Mouse (Mus musculus): ENCODE data around the gene Igsf9. TPM values are rescaled to one million over a fixed set of nuclear protein-coding genes. Genes with fewer than 3 reads are reported as not detected.
A peak's percentile ranks its signal among the peaks of the same experiment; 100 is the strongest.

Igsf9 gene
- polyA plus RNA-seq, 1 experiment from 2014 or later = 83.2 TPM

GRCm38 (mm10) chr1:172520576-172521440 is 39.2 kb downstream of the Igsf9 start, which contains the start of gene Cfap45:
Gene Cfap45, plus strand, starts transcription at chr1:172520801.
- Histone ChIP-seq H3K36me3 (no peaks in the 10 kb centered on the region), H3K27me3 (no peaks in the 10 kb centered on the region), H3K27ac (no peak within 1 kb of the TSS), H3K4me3 (peak within 1 kb of the TSS; percentile 42), H3K4me1 (peaks cover 25% of the 10 kb centered on the region), H3K9me3 (0 out of 2 replicates have a peak, but pooled peaks cover 6% of the 10 kb centered on the region), H3K4me2 (peak within 1 kb of the TSS; percentile 58), H3K9ac (0 out of 2 replicates have a peak within 1 kb of the TSS, but pooled peaks have one; percentile 41)
- 3% methylated on average over 28 of the region's 28 CpGs for WGBS
- peak; percentile 58; the same call in 1 of the 2 replicates for ATAC-seq (ENCODE audit: insufficient number of reproducible peaks, insufficient read depth, low FRiP score, low TSS enrichment, low read depth)

GRCm38 (mm10) chr1:172522524-172522923 is 40.9 kb downstream of the Igsf9 start:
- peaks cover 9% of the 10 kb centered on the region; the same call in 1 of the 2 replicates for H3K27me3 ChIP-seq
- WGBS = 66% methylated on average over 7 of the region's 7 CpGs
- H3K9me3 ChIP-seq = 0 out of 2 replicates have a peak, but pooled peaks cover under 1% of the 10 kb centered on the region
- no peak overlapping the region for H3K4me2 ChIP-seq
- H3K4me3 ChIP-seq = no peak overlapping the region
- H3K27ac ChIP-seq = peak overlapping the region; percentile 29; the same call in 1 of the 2 replicates
- no peak overlapping the region for H3K9ac ChIP-seq
- ATAC-seq (ENCODE audit: insufficient number of reproducible peaks, insufficient read depth, low FRiP score, low TSS enrichment, low read depth) = peak; percentile 56; the same call in 1 of the 2 replicates
- peaks cover 31% of the 10 kb centered on the region for H3K4me1 ChIP-seq
- no peaks in the 10 kb centered on the region for H3K36me3 ChIP-seq

GRCm38 (mm10) chr1:172523699-172524101 is 42.1 kb downstream of the Igsf9 start:
- no peak for ATAC-seq (ENCODE audit: insufficient number of reproducible peaks, insufficient read depth, low FRiP score, low TSS enrichment, low read depth)
- 52% methylated on average over 12 of the region's 12 CpGs for WGBS
- Histone ChIP-seq H3K9ac (no peak overlapping the region), H3K27ac (peak overlapping the region; percentile 4; the same call in 1 of the 2 replicates), H3K4me3 (no peak overlapping the region), H3K4me1 (peaks cover 31% of the 10 kb centered on the region), H3K27me3 (peaks cover 11% of the 10 kb centered on the region; the same call in 1 of the 2 replicates), H3K9me3 (no peaks in the 10 kb centered on the region), H3K36me3 (no peaks in the 10 kb centered on the region), H3K4me2 (no peak overlapping the region)

DNA sequence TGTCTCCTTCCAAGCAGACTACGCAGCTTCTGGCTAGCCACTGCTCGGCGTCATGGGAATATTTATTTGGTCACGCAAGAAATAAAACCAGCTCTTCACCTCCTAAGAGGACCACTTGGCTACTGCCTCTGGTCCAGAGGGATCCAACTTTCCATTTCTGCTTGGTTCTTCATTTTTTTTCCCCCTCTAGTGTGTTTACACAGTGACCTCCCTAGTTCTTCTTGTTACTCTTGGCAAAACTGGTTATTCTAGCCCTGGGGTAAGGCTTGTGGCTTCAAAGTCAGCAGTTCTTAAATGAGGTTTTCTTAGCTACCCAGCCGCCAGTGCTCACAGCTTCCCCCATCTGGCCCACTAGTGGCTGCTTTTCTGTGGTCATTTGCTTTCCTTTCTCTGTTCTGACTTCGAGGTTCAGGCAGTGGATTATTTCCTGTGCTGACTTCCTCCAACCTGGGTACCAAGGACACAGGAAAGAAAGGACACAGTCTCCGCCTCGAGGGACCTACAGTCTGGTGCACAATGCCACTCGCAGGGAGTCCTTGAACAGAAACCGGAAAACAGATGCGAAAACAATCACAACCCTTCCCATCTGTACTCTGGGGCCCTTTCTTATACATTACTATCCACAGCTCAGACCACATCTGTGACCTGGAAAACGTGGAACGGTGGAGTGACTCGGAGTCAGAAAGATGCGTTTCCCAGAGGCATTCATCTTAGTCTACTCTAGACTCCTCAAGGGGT is 43.6 kb downstream of the Igsf9 start:
- Histone ChIP-seq H3K4me3 (peak overlapping the region; percentile 3; the same call in 1 of the 2 replicates), H3K36me3 (no peaks in the 10 kb centered on the region), H3K9ac (0 out of 2 replicates have a peak overlapping the region, but pooled peaks have one; percentile 36), H3K27me3 (peaks cover 11% of the 10 kb centered on the region; the same call in 1 of the 2 replicates), H3K27ac (peak overlapping the region; percentile 81), H3K4me1 (peaks cover 29% of the 10 kb centered on the region), H3K9me3 (no peaks in the 10 kb centered on the region), H3K4me2 (peak overlapping the region; percentile 42)
- WGBS = 21% methylated on average over 15 of the region's 15 CpGs
- ATAC-seq (ENCODE audit: insufficient number of reproducible peaks, insufficient read depth, low FRiP score, low TSS enrichment, low read depth) = no peak; the same call in 1 of the 2 replicates

DNA sequence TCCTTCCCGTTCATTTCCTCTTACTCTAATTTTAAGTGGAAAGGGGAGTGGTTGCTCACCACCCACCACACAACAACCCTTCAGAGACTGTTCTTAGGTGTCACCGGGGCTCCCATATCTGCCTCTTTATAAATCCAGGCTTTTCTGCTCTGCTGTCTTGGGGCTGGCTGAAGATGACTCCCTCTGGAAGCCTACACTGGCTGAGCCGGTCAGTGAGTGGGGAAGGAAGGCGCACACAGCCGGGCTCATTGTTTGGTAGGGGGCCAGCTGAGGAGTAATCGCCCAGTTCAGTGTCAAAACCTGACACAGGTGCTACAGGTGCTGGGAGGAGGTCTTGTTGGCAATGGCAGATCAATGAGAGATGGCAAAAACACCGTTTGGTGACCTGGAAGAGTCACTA is 44.4 kb downstream of the Igsf9 start:
- Histone ChIP-seq H3K4me1 (peaks cover 28% of the 10 kb centered on the region), H3K9ac (no peak overlapping the region), H3K27ac (no peak overlapping the region), H3K36me3 (no peaks in the 10 kb centered on the region), H3K9me3 (no peaks in the 10 kb centered on the region), H3K27me3 (peaks cover 11% of the 10 kb centered on the region; the same call in 1 of the 2 replicates), H3K4me3 (no peak overlapping the region), H3K4me2 (no peak overlapping the region)
- WGBS = 61% methylated on average over 7 of the region's 7 CpGs
- ATAC-seq (ENCODE audit: insufficient number of reproducible peaks, insufficient read depth, low FRiP score, low TSS enrichment, low read depth) = no peak

GRCm38 (mm10) chr1:172526380-172527081 is 44.9 kb downstream of the Igsf9 start:
- Histone ChIP-seq H3K4me2 (no peak overlapping the region; the same call in 1 of the 2 replicates), H3K9me3 (no peaks in the 10 kb centered on the region), H3K9ac (no peak overlapping the region), H3K4me1 (peaks cover 26% of the 10 kb centered on the region), H3K36me3 (no peaks in the 10 kb centered on the region), H3K4me3 (no peak overlapping the region), H3K27ac (no peak overlapping the region), H3K27me3 (peaks cover 16% of the 10 kb centered on the region)
- 78% methylated on average over 23 of the region's 23 CpGs for WGBS
- ATAC-seq (ENCODE audit: insufficient number of reproducible peaks, insufficient read depth, low FRiP score, low TSS enrichment, low read depth) = no peak

DNA sequence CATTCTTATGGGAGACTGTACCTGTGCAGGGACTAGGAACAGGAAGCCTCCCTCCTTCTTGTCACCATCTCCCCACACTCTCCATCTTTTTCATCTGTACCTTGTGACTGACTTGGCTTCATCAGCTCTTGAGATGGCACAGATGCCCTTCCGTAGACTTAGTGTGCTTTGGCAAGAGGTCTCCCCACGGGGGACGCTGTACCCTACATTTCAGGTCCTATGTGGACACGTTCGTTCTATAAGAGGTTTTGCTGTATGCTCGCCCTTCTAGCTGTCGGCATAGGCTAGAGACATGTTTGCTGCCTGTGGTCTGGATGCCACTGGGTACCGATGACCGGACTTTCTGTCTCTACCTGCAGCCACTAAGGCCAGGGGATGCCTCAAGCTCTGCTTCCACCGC is 45.8 kb downstream of the Igsf9 start:
- Histone ChIP-seq H3K9ac (no peak overlapping the region), H3K4me2 (no peak overlapping the region), H3K27me3 (peaks cover 24% of the 10 kb centered on the region), H3K27ac (no peak overlapping the region), H3K4me1 (peaks cover 35% of the 10 kb centered on the region), H3K36me3 (no peaks in the 10 kb centered on the region), H3K4me3 (no peak overlapping the region), H3K9me3 (no peaks in the 10 kb centered on the region)
- WGBS = 90% methylated on average over 10 of the region's 10 CpGs
- ATAC-seq (ENCODE audit: insufficient number of reproducible peaks, insufficient read depth, low FRiP score, low TSS enrichment, low read depth) = no peak

DNA sequence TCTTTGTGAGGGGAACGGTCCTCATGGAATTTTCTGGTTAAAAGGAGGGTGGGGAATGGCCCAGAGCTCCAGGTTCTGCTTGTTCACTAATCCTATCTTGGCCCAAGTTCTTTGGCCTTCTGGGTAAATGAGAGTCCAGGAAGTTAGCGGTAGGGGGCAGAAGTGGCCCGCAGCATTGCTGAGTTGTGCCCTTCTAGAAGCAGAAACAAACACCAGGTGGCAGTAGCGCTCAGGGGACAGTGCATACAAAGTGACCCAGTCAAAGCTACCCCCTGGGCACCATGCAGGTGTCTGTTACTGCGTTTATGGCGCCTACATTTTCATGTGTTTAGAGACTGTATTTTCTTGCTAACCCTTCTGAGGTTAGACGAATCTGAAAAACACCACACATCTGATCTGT is 47.1 kb downstream of the Igsf9 start:
- WGBS = 3% methylated on average over 7 of the region's 7 CpGs
- no peak for ATAC-seq (ENCODE audit: insufficient number of reproducible peaks, insufficient read depth, low FRiP score, low TSS enrichment, low read depth)

DNA sequence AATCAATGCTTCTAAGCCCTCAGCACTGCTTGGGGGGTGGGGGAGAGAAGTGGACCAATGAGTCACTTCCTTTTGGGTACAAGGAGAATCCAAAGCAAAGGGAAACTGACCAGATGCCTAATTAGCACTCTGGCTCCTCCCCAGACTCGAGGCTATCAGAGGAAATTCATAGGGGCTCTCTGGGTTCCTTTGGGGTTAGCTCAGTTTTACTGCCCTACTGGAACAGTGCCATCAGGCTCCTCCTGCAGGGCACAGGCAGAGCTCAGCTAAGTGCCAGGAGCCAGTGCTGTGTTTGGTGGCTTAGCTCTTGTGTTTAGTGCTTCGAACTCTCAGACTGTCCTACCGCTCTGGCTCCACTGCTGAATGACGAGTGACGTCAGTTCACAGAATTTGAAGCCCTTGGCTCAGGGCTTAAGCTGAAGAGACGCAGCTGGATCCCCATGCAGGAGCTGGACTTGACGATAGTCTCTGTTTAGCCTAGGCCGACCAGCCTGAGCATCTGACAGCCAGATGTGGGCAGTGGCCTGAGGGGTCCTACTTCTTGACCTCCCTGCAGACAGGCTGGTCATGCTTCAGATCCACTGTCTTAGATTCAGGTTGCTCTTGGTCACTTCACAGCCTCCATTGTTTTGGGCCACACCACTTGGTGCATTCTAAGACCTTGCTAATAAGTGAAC is 49.1 kb downstream of the Igsf9 start:
- no peak overlapping the region for H3K4me2 ChIP-seq
- peaks cover 30% of the 10 kb centered on the region for H3K4me1 ChIP-seq
- H3K27me3 ChIP-seq = peaks cover 35% of the 10 kb centered on the region
- WGBS = 13% methylated on average over 8 of the region's 8 CpGs
- no peak overlapping the region for H3K27ac ChIP-seq
- H3K4me3 ChIP-seq = no peak overlapping the region
- H3K36me3 ChIP-seq = no peaks in the 10 kb centered on the region
- ATAC-seq (ENCODE audit: insufficient number of reproducible peaks, insufficient read depth, low FRiP score, low TSS enrichment, low read depth) = no peak
- no peaks in the 10 kb centered on the region for H3K9me3 ChIP-seq
- H3K9ac ChIP-seq = no peak overlapping the region

More for the DNA sequence above, 47.1 kb downstream of the Igsf9 start:
- Histone ChIP-seq H3K36me3 (no peaks in the 10 kb centered on the region), H3K4me2 (no peak overlapping the region), H3K9ac (no peak overlapping the region), H3K4me1 (peaks cover 41% of the 10 kb centered on the region), H3K27me3 (peaks cover 33% of the 10 kb centered on the region), H3K9me3 (no peaks in the 10 kb centered on the region), H3K27ac (no peak overlapping the region), H3K4me3 (no peak overlapping the region)

- Histone ChIP-seq H3K27ac (peak overlapping the region; percentile 48; the same call in 1 of the 2 replicates), H3K9ac (peak overlapping the region; percentile 52; the same call in 1 of the 2 replicates), H3K4me2 (peak overlapping the region; percentile 62), H3K4me1 (peaks cover 23% of the 10 kb centered on the region), H3K4me3 (peak overlapping the region; percentile 32), H3K36me3 (no peaks in the 10 kb centered on the region), H3K27me3 (peaks cover 26% of the 10 kb centered on the region), H3K9me3 (no peaks in the 10 kb centered on the region)
- peak; percentile 45; the same call in 1 of the 2 replicates for ATAC-seq (ENCODE audit: insufficient number of reproducible peaks, insufficient read depth, low FRiP score, low TSS enrichment, low read depth)
- WGBS = 2% methylated on average over 13 of the region's 13 CpGs
Measured at GRCm38 (mm10) chr1:172532551-172532950, 51.0 kb downstream of the Igsf9 start.
